Mouse (Mus musculus): ENCODE results near the gene Akap11.
"Not testable (repeated sequence)": the region's sequence is repeated elsewhere in the genome, so short reads cannot be mapped to it uniquely, and the experiment has no call there.

The Akap11 gene

DNA sequence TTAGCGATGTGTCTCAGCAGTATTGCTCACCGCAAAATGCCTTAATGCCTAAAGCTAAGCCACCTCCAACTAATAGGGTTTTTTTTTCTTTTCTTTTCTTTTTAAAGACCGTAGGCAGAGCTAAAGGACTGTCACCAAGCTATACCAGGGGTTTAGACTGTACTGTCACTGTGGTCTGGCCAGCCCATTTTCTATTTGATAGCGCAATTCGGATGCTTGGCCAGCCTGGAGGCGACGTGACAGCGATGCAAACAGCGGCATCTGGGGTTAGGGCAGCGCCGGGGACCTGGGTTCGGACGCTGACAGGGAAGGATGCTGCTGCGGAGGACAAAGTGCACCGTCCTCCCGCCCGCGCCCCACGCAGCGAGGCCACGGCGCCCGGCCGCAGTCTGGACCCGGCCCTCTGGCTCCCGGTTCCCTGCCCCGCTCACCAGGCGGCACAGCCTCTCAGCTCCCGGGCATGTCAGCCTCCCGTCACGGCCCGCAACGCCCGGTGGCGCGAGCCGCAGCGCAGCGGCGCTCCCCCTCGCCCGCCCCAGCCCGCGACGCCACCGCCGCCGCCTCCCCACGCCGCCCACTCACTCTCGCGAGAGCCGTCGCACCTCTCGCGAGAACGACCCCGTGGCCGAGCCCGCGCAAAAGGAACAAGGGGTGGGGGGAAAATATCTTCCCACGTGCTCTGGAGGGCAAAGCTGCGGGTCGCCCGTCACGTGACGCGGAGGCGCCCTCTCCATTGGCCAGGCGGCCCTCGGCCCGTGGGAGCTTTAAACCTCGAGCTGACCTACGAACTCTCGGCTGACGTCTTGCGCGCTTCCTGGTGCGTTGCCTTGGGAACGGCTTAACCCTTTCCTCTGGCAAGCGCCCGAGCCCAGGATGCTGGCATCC lies at the start of gene Akap11:
Akap11 (minus strand) TSS at position 528 of the 885 bp plus-strand sequence.
- DNase-seq (ENCODE audit: low read depth, low spot score) = peak; percentile 98

DNA sequence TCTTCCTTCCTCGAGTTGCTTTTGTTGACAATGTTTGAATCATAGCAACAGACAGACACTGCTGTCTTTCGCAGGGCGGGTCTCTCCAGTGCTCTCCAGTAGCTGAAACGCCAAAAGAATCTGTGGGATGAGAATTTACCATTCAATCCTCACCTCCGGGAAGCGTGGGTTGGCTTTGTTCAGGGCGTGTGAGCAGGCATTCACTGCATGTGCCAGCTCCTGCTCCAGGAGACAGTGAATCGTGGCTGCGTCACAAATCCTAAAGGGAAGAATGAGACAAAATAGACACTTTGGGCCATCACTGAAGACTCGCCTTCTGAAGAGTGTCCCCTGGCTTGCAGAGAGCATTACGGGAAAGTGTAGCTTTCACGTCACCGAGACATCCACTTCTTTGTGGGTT lies 47.6 kb upstream of the Akap11 start:
- DNase-seq (ENCODE audit: low read depth, low spot score) = no peak

GRCm38 (mm10) chr14:78583168-78583567 lies 46.6 kb upstream of the Akap11 start:
- no peak for DNase-seq (ENCODE audit: low read depth, low spot score)

DNA sequence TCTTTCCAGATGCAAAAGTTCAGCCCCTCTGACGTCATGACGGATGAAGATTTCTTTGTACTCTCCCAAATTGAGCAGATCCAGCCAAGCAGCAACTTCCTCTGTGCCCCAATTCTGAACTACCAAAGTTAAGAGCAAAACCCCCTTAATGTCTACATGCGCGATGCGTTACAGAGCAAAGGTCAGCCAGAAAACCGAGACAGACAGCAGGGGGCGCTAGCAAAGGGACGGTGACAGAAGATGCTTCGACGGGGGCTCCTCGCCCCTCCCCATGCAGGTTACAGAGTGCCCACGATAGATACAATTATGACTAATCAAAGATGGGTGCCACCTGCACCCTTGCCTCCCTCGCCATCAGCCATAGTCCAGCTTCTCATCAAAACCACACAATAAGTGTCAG lies 39.3 kb upstream of the Akap11 start:
- no peak for DNase-seq (ENCODE audit: low read depth, low spot score)

GRCm38 (mm10) chr14:78568410-78568809 lies 31.8 kb upstream of the Akap11 start:
- no peak for DNase-seq (ENCODE audit: low read depth, low spot score)

- DNase-seq (ENCODE audit: low read depth, low spot score) = no peak
Observed at GRCm38 (mm10) chr14:78566431-78566830, 29.8 kb upstream of the Akap11 start.

DNA sequence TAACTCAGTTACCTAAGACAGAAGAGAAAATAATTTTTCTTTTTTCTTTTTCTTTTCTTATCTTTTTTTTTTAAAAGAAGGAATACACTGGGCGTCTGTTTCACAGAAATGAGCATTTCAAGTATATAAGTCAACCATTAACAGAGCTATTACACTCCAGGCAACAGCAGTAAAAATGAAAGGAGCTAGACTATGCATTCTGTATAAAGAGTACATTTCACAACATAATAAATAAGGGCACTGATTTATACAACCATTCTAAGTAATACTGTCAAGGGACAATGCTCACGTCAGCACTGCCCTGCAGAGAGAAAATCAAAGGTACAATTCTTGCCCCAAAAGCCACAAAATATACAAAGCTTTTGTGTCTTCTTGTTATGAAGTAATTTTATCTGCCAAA lies 27.7 kb upstream of the Akap11 start:
- DNase-seq (ENCODE audit: low read depth, low spot score) = no peak

GRCm38 (mm10) chr14:78563211-78563610 lies 26.6 kb upstream of the Akap11 start:
- no peak for DNase-seq (ENCODE audit: low read depth, low spot score)

DNA sequence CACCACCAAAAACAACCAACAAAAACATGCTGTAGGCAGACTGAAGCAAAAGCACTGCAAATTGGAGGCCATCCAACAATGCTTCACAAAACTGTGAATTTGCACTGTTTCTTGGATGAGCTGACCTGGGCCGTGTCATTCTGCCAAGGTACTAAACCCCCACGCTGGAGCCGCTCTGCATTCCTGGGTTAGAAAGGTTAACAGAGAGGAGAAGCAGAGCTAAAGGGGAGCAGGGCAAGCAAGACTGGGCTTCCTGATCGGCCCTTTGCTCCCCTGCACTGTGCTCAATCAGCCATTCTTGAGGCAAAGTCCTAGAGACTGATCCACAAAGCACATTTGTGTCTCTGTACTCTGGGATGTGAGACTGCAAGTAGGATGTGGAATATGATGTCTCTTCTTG lies 25.5 kb upstream of the Akap11 start:
- DNase-seq (ENCODE audit: low read depth, low spot score) = no peak

DNA sequence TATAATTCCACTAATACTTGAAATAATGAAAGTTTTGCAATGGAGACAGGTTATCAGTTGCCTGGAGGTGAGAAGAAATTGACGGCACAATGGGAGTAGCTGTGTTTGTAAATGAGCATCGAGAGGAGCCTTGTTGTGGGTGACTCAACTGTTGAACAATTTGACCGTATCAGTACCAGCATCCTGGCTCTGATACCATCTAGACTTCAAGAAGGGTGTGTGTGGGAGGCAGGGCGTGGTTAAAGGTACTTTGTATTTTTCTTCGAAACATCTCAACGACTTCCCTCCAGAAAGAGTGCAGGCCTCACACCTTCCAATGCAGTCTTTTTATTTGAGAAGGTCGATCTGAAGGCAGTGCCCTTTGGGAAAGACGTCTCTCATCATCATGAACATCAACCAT lies 22.4 kb upstream of the Akap11 start:
- no peak for DNase-seq (ENCODE audit: low read depth, low spot score)

- DNase-seq (ENCODE audit: low read depth, low spot score) = not testable (repeated sequence)
Observed at GRCm38 (mm10) chr14:78554830-78555229, 18.2 kb upstream of the Akap11 start.

DNA sequence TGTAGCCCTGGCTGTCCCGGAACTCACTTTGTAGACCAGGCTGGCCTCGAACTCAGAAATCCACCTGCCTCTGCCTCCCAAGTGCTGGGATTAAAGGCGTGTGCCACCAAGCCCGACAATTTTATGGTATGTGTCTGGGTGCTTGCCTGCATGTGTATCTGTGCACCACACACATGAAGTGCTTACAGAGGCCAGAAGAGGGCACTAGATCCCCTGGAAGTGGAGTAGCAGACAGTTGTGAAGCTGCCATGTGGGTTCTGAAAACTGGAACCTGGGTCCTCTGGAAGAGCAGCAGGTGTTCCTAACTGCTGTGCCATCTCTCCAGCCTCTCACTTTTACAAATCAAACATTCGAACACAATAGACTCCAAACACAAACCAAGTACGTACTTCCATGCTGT lies 17.1 kb upstream of the Akap11 start:
- peak; percentile 73 for DNase-seq (ENCODE audit: low read depth, low spot score)

GRCm38 (mm10) chr14:78548807-78549206 lies 12.2 kb upstream of the Akap11 start:
- DNase-seq (ENCODE audit: low read depth, low spot score) = no peak

- no peak for DNase-seq (ENCODE audit: low read depth, low spot score)
Observed at GRCm38 (mm10) chr14:78541319-78541718, 4.7 kb upstream of the Akap11 start.

DNA sequence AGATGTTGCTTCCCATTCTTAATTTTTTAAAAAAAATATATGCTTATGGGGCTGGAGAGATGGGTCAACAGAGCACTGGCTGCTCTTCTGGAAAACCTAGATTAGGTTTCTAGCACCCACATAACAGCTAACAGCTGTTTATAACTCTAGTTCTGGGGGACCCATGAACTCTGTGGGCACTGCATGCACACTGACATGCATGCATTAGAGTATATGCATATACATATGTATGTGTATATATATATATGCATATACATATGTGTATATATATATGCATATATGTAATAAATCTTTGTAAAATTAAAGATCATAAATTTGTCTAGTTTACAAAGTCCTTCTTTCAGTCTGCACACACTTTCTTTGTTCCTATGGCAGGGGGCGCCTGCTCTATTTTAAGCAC lies 3.2 kb upstream of the Akap11 start:
- no peak for DNase-seq (ENCODE audit: low read depth, low spot score)

GRCm38 (mm10) chr14:78538572-78539320 lies 2.1 kb upstream of the Akap11 start:
- DNase-seq (ENCODE audit: low read depth, low spot score) = peak; percentile 65

GRCm38 (mm10) chr14:78537551-78537950 lies 943 bp upstream of the Akap11 start:
- peak; percentile 70 for DNase-seq (ENCODE audit: low read depth, low spot score)

DNA sequence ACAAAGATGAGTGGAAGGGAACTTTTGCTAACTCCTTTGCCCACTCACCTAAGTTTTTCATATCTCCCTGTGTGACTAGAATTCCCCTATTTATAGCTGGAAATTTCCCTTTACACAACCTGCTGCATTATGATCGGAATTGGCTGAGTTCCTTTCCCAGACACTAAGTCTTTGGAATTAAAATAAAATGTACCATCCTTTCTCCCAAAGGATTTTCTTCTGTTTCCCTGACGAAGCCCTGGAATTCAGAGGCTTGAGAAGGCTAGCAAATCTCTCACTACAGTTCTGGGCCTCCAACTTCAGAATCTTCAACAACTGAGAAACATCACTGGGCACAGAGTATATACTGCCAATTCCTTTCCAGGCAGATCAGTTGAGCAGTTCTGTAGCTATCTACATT lies 1.2 kb downstream of the Akap11 start:
- no peak for DNase-seq (ENCODE audit: low read depth, low spot score)

GRCm38 (mm10) chr14:78534651-78535050 lies 2.0 kb downstream of the Akap11 start:
- no peak for DNase-seq (ENCODE audit: low read depth, low spot score)

GRCm38 (mm10) chr14:78533701-78534100 lies 2.9 kb downstream of the Akap11 start:
- DNase-seq (ENCODE audit: low read depth, low spot score) = no peak

DNA sequence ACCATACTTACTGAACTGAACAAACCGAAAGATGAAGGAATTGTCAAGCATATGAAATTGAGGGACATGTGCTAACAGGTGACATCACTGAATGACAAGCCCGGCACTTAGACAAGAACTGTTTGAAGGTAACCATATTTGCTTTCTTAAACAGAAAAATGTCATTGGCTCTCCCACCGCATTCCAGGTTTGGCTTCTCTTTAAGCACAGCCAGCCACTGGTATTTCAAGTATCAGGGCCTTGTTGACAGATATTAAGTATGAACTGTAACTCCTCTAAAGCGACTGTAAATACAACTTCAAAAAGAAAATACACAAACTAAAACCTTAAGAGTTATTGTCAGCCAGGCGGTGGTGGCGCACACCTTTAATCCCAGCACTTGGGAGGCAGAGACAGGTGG lies 4.3 kb downstream of the Akap11 start:
- no peak for DNase-seq (ENCODE audit: low read depth, low spot score)

- DNase-seq (ENCODE audit: low read depth, low spot score) = no peak
Observed at GRCm38 (mm10) chr14:78530256-78530655, 6.4 kb downstream of the Akap11 start.
